Mouse (Mus musculus): ENCODE measurements around the gene Rnf135. TPM values are rescaled to one million over a fixed set of nuclear protein-coding genes. Genes with fewer than 3 reads are reported as not detected.
"Not testable (repeated sequence)": the region's sequence is repeated elsewhere in the genome, so short reads cannot be mapped to it uniquely, and the experiment has no call there.

Gene Rnf135
- polyA plus RNA-seq, 1 experiment = 3.6 TPM

DNA sequence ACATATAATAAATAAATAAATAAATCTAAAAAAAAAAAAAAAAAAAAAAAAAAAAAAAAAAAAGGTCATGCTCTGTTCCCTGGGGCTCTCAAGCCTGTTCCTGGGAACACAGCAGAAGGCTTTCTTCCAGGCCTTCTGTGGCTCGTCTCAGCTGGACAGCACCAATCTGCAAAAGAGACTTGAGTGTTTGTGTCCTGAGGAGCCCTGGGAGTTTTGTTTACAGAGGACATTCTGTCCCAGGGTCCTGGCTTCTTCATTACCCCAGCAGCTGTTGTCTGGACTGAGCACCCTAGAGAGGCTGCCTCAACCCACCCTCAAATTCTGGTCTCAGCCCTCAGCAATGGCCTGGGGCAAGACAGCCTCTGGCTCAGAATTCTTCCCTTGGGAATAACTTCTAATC, 35.3 kb upstream of the Rnf135 start:
- TF ChIP-seq FLI1 (IDR thresholded peaks at IDR 0.05; ENCODE audit: low read length) (no peak), GATA1 (IDR thresholded peaks at IDR 0.05; ENCODE audit: borderline replicate concordance, low read length) (no peak)
- Histone ChIP-seq H3K4me1 (peaks cover 59% of the 10 kb centered on the region), H3K4me3 (replicated peaks) (no peak overlapping the region)

DNA sequence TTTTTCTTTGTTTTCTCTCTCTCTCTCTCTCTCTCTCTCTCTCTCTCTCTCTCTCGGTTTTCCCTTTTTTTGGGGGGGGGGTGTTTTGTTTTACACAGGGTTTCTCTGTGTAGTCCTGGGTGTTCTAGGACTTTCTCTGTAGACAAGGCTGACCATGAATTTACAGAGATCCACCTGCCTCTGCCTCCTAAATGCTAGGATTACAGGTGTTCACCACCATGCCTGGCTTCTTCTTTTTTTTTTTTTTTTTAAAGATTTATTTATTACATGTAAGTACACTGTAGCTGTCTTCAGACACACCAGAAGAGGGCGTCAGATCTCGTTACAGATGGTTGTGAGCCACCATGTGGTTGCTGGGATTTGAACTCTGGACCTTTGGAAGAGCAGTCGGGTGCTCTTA, 34.7 kb upstream of the Rnf135 start:
- not testable (repeated sequence) for H3K9me3 ChIP-seq; H3K36me3 ChIP-seq (replicated peaks; ENCODE audit: low read length); H3K4me3 ChIP-seq (replicated peaks); H3K27me3 ChIP-seq (replicated peaks)
- peaks cover 65% of the 10 kb centered on the region for H3K4me1 ChIP-seq

More for the DNA sequence above, 35.3 kb upstream of the Rnf135 start:
- peaks cover 2% of the 10 kb centered on the region for H3K27me3 ChIP-seq (replicated peaks)
- no peaks in the 10 kb centered on the region for H3K36me3 ChIP-seq (replicated peaks; ENCODE audit: low read length)
- no peaks in the 10 kb centered on the region for H3K9me3 ChIP-seq

DNA sequence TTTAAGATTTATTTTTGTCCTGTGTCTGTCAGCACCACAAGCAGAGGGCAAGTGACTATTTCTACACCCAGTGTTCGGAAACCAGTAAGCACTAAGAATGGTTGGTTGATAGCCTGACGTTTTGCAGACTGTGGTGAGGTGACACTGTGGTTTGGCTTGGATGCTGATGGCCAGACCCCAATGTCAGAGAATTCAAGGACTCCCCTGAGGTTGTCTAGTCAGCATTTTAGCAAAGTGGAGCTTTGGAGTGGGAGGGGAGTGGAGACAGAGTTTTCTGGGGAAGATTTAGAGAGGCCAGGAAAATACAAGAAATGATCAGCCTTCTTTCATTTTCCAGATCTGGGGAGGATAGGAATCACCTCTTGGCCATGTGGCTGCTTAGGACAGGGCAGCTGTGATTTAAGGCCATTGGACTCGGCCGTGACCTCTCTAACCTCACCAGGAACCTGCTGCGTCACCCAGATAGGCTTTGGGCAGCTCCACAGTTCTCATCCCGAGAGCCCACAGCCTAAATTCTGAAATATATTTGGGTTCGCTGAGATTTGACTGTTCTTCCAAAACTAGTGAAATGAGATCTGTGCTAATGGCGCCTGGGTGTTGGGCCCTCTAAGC, 34.1 kb upstream of the Rnf135 start:
- Histone ChIP-seq H3K4me1 (peaks cover 65% of the 10 kb centered on the region), H3K4me3 (replicated peaks) (no peak overlapping the region), H3K9me3 (no peaks in the 10 kb centered on the region), H3K27me3 (replicated peaks) (peaks cover 8% of the 10 kb centered on the region), H3K36me3 (replicated peaks; ENCODE audit: low read length) (no peaks in the 10 kb centered on the region)
- no peak for TF ChIP-seq GATA1 (IDR thresholded peaks at IDR 0.05; ENCODE audit: borderline replicate concordance, low read length)
- TF ChIP-seq FLI1 (IDR thresholded peaks at IDR 0.05; ENCODE audit: low read length) = no peak

DNA sequence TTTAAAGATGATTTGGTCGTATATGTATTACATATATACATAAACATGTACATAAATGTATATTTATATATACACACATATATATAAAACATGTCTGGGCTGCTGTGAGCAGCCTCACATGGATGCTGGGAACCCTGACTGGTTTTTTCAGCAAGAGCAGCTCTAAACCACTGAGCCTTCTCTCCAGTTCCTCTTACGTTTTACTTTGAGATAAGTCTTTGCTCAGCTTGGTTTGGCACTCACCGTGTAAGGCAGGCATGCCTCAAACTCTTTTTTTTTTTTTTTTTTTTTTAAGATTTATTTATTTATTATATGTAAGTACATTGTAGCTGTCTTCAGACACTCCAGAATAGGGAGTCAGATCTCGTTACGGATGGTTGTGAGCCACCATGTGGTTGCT, 33.1 kb upstream of the Rnf135 start:
- peaks cover 19% of the 10 kb centered on the region for H3K27me3 ChIP-seq (replicated peaks)
- no peak overlapping the region for H3K4me3 ChIP-seq (replicated peaks)
- H3K36me3 ChIP-seq (replicated peaks; ENCODE audit: low read length) = no peaks in the 10 kb centered on the region
- no peaks in the 10 kb centered on the region for H3K9me3 ChIP-seq
- no peak for TF ChIP-seq GATA1 (IDR thresholded peaks at IDR 0.05; ENCODE audit: borderline replicate concordance, low read length)
- no peak for TF ChIP-seq FLI1 (IDR thresholded peaks at IDR 0.05; ENCODE audit: low read length)
- peaks cover 66% of the 10 kb centered on the region for H3K4me1 ChIP-seq

DNA sequence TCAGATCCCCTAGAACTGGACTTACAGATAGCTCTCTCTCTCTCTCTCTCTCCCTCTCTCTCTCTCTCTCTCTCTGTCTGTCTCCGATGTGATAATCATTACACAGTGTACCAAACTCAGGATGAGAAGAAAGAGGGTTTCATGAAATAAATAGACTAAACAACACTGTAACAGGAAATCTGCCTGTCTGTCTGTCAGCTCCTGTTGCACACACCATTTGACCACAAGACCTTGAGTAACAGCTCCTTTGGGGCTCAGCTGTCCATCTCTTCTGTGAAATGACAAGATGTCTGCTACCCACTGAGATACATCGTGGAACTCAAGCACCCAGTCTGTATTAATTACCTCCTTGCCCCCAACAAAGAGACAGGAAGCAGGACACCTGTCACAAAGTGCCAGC, 32.1 kb upstream of the Rnf135 start:
- no peak for TF ChIP-seq FLI1 (IDR thresholded peaks at IDR 0.05; ENCODE audit: low read length)
- no peak for TF ChIP-seq GATA1 (IDR thresholded peaks at IDR 0.05; ENCODE audit: borderline replicate concordance, low read length)
- Histone ChIP-seq H3K36me3 (replicated peaks; ENCODE audit: low read length) (no peaks in the 10 kb centered on the region), H3K9me3 (no peaks in the 10 kb centered on the region), H3K4me1 (peaks cover 58% of the 10 kb centered on the region), H3K4me3 (replicated peaks) (no peak overlapping the region), H3K27me3 (replicated peaks) (peaks cover 28% of the 10 kb centered on the region)

DNA sequence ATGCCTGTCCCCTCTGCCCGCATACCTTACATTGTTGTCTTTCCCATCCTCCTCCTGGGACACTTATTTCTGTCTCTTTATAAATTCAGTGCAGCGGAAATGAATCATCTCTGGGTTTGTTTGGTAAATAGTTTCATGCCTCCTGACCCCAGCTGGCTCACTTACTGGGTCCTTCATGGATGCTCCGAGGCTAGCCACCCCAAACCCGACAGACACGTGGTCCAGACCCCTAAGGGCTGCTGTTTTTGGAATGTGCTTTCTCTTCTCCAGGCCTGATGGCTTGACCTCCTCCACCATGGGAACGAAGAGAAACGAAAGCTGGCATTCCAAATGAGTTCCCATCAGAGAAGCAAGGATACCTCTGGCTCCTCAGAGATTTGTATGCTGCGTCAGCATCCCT, 31.3 kb upstream of the Rnf135 start:
- Histone ChIP-seq H3K27me3 (replicated peaks) (peaks cover 33% of the 10 kb centered on the region), H3K4me3 (replicated peaks) (no peak overlapping the region), H3K4me1 (peaks cover 55% of the 10 kb centered on the region), H3K36me3 (replicated peaks; ENCODE audit: low read length) (no peaks in the 10 kb centered on the region), H3K9me3 (no peaks in the 10 kb centered on the region)
- no peak for TF ChIP-seq GATA1 (IDR thresholded peaks at IDR 0.05; ENCODE audit: borderline replicate concordance, low read length)
- TF ChIP-seq FLI1 (IDR thresholded peaks at IDR 0.05; ENCODE audit: low read length) = no peak

DNA sequence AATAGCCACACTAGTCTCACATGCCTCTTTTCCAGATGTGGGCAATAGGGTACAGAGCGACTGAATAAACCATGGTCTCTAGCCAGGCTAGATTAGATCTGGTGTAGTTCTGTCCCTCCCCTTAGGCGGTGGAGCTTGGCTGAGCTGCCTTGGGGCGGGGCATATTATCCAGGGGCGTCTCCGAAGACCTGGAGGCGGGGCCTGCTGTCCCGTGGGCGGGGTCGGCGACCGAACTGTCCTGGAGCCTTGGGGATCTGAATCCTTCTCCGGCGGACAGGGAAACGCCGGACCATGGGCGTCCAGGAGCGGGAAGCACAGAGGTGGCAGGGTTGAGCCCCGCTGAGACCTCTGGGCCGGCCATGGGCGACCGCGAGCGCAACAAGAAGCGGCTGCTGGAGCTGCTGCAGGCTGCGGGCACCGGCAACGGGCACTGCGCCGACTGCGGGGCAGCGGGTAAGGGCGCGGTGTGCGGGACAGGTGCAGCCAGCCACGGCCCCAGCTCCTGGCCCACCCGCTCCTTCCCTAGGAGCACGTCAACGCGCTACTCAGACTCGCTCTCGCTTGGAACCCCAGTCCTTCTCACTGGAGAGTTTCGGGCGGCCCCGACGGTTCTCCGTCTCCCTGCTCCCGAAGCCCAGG, 29.7 kb upstream of the Rnf135 start, which contains the start of gene Adap2:
TSS of gene Adap2 (plus strand) at position 249 of the 639 bp plus-strand sequence.
- no peak for TF ChIP-seq FLI1 (IDR thresholded peaks at IDR 0.05; ENCODE audit: low read length)
- no peak for TF ChIP-seq GATA1 (IDR thresholded peaks at IDR 0.05; ENCODE audit: borderline replicate concordance, low read length)
- H3K27me3 ChIP-seq (replicated peaks) = peaks cover 48% of the 10 kb centered on the region
- H3K4me3 ChIP-seq (replicated peaks) = peak within 1 kb of the TSS; percentile 97
- H3K36me3 ChIP-seq (replicated peaks; ENCODE audit: low read length) = no peaks in the 10 kb centered on the region
- H3K4me1 ChIP-seq = peaks cover 48% of the 10 kb centered on the region
- H3K9me3 ChIP-seq = no peaks in the 10 kb centered on the region

DNA sequence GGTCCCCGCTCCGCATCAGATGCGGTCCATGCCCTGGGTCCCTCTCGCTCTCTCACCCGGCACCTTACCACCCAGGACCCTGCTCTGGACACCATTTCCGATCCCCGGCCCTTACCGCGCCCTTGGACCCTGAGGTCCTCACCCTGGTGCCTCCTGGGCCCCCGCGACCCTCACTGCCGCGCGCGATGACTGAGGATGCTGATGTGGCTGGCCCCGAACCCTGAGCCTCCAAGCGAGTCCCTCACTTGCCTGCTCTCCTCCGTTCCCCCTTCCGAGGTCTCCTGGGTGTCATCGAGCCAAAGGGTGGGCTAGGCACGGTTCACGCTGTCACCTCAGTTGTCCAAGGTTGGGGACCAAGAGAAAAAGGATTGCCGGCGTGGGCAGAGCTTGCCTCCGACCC, 29.1 kb upstream of the Rnf135 start:
- H3K27me3 ChIP-seq (replicated peaks) = peaks cover 53% of the 10 kb centered on the region
- peak overlapping the region; percentile 97 for H3K4me3 ChIP-seq (replicated peaks)
- TF ChIP-seq GATA1 (IDR thresholded peaks at IDR 0.05; ENCODE audit: borderline replicate concordance, low read length) (no peak), FLI1 (IDR thresholded peaks at IDR 0.05; ENCODE audit: low read length) (no peak)
- H3K9me3 ChIP-seq = no peaks in the 10 kb centered on the region
- no peaks in the 10 kb centered on the region for H3K36me3 ChIP-seq (replicated peaks; ENCODE audit: low read length)
- peaks cover 45% of the 10 kb centered on the region for H3K4me1 ChIP-seq

DNA sequence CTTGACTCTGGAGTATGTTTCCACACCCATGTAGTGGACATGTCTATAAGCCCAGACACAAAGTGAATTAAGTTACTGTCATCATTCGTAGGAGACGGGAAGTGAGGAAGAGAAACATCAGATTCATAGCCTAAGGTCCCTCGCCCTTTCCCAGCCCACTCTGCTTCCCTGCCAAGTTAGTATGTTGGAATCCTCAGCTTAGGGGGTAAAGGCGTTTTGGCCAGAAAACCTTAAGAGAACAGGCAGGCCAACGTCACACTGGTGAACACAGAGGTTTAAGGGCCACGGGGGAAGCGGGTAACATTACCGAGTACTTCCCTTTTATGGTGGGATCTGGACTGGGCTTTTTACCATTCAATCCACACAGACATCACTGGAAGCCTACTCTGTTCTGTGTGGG, 28.1 kb upstream of the Rnf135 start:
- H3K9me3 ChIP-seq = no peaks in the 10 kb centered on the region
- H3K27me3 ChIP-seq (replicated peaks) = peaks cover 56% of the 10 kb centered on the region
- no peak for TF ChIP-seq FLI1 (IDR thresholded peaks at IDR 0.05; ENCODE audit: low read length)
- TF ChIP-seq GATA1 (IDR thresholded peaks at IDR 0.05; ENCODE audit: borderline replicate concordance, low read length) = no peak
- peak overlapping the region; percentile 75 for H3K4me3 ChIP-seq (replicated peaks)
- no peaks in the 10 kb centered on the region for H3K36me3 ChIP-seq (replicated peaks; ENCODE audit: low read length)
- H3K4me1 ChIP-seq = peaks cover 39% of the 10 kb centered on the region

DNA sequence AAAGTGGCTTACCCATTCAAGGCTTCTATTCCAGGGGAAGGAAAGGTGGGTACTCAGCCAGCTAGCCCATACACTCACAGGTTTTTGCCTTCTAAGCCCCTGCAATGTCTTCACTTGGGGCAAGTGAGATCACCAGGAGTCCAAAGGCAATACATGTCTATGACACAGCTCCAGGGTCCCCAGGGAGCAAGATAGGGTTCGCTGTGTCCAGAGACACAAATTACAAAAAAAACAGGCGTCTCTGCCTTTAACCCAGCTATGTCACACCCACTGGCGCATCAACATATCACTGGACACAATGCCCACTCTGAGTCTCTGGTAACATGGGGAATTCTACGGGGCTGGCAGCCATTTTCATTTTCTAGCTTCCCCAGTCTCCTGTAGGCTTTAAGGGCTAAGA, 27.7 kb upstream of the Rnf135 start:
- TF ChIP-seq FLI1 (IDR thresholded peaks at IDR 0.05; ENCODE audit: low read length) (no peak), GATA1 (IDR thresholded peaks at IDR 0.05; ENCODE audit: borderline replicate concordance, low read length) (no peak)
- Histone ChIP-seq H3K4me3 (replicated peaks) (peak overlapping the region; percentile 29), H3K36me3 (replicated peaks; ENCODE audit: low read length) (no peaks in the 10 kb centered on the region), H3K9me3 (no peaks in the 10 kb centered on the region), H3K27me3 (replicated peaks) (peaks cover 56% of the 10 kb centered on the region), H3K4me1 (peaks cover 38% of the 10 kb centered on the region)
